8 mouse cellular contexts compared by ENCODE assay signal in the genomic region with DNA sequence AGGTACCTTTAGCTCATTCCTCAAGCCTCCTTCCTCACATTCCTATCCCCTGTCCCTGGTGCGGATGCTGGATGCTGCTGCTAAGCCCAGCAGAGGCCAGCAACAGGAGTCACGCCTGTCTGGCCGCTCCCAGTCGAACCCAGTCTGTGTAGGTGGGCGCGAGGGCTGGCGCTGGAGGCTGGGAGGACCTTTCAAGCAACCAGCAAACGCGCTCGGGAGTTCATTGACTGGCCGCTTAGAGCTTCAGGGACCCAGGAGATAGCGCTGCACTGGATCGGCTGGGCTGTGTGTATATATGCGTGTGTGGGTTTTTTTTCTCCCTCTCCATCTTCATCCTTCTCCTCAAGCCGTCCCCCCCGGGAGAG. TPM values are rescaled to one million over a fixed set of nuclear protein-coding genes. Genes with fewer than 3 reads are reported as not detected.
DNase-seq lines count a peak whose midpoint lies in the region; TF ChIP-seq lines count a peak whose summit lies in the region.

No protein-coding gene starts in this region.

- TF ChIP-seq POLR2A in olfactory bulb, adult 2 months (IDR thresholded peaks at IDR 0.05; ENCODE audit: insufficient read depth, low read depth, low read length), result no peak

- H3K27ac ChIP-seq in olfactory bulb, adult 2 months (ENCODE audit: insufficient read depth, low read depth, low read length), result 0 out of 2 replicates have a peak overlapping the region, but pooled peaks have one; percentile 10

- under 1% methylated on average over 16 of the region's 16 CpGs for WGBS in olfactory bulb, adult 2 months

- TF ChIP-seq CTCF in olfactory bulb, adult 2 months (IDR thresholded peaks at IDR 0.05; ENCODE audit: insufficient read depth, low read depth, low read length), result no peak

- H3K4me1 ChIP-seq in olfactory bulb, adult 2 months (ENCODE audit: control insufficient read depth, insufficient read depth, low read length), result peaks cover 7% of the 10 kb centered on the region; the same call in 1 of the 2 replicates

- DNase-seq in gastrocnemius, postnatal 14 days, result peak; percentile 17
- DNase-seq in gastrocnemius, adult 18-20 months (ENCODE audit: low spot score), result no peak
- DNase-seq in R1 (ENCODE audit: low read depth, low spot score), result peak; percentile 34
- DNase-seq in frontal cortex, postnatal 25 days (ENCODE audit: low spot score in 2 of 2), result peak; percentile 13 to 26
- peak; percentile 58 to 63 for DNase-seq in left cerebral cortex, postnatal 25 days (ENCODE audit: low spot score in 2 of 2)
- DNase-seq in B cell, adult 2 months, result no peak
- no peak for DNase-seq in testis, postnatal 10 days (ENCODE audit: low spot score)

- intact Hi-C loops in gastrocnemius, postnatal 14 days (cut with DNase I; ENCODE audit: low total_unique reads), result no loop called here
- intact Hi-C loops in left cerebral cortex, postnatal 25 days (cut with DNase I), result loop anchor here (5.0 kb wide), 2 partner anchors 190 to 270 kb away; a partner anchor contains a TSS

- peak overlapping the region; percentile 58 for H3K4me3 ChIP-seq in olfactory bulb, adult 2 months (ENCODE audit: insufficient read depth, low read depth, low read length)

RNA-seq across cellular contexts. Expression of a gene that starts 1.2 kb away (rescaled TPM):
- 1 to 10 TPM in 1 of 2 experiments, under 1 TPM in 1; 0.97 to 1.2 TPM for total RNA-seq in gastrocnemius, postnatal 14 days (2021)
- under 1 TPM; 0.24 to 0.32 TPM for total RNA-seq in gastrocnemius, adult 18-20 months (2021)
- total RNA-seq in left cerebral cortex, postnatal 25 days (2021), result 100 to 1,000 TPM; 137 to 159 TPM
- polyA plus RNA-seq in olfactory bulb, adult 2 months (2012; ENCODE audit: insufficient read depth, insufficient read length, low replicate concordance, missing spikeins), result not detected in 2 replicates

RNA-seq across cellular contexts. Expression of a gene that starts 46.9 kb away (rescaled TPM):
- 10 to 100 TPM; 20.8 to 27.7 TPM for total RNA-seq in gastrocnemius, postnatal 14 days (2021)
- total RNA-seq in gastrocnemius, adult 18-20 months (2021), result 10 to 100 TPM; 21.0 to 22.4 TPM
- total RNA-seq in left cerebral cortex, postnatal 25 days (2021), result 10 to 100 TPM; 47.4 to 48.1 TPM
- not detected in 2 replicates for polyA plus RNA-seq in olfactory bulb, adult 2 months (2012; ENCODE audit: insufficient read depth, insufficient read length, low replicate concordance, missing spikeins)

Comparison
In these comparisons a context has a peak if more than half of its experiments do, and no peak if none do; other contexts are left out.
1. DNase-seq: peak in gastrocnemius, postnatal 14 days (single experiment), R1 (single experiment), frontal cortex, postnatal 25 days (2 of 2) and left cerebral cortex, postnatal 25 days (2 of 2); none in gastrocnemius, adult 18-20 months (single experiment), B cell, adult 2 months (0 of 2) and testis, postnatal 10 days (single experiment).
2. RNA of a gene that starts 1.2 kb away (total RNA-seq): 137 to 159 TPM in left cerebral cortex, postnatal 25 days; 0.97 to 1.2 TPM in gastrocnemius, postnatal 14 days and 0.24 to 0.32 TPM in gastrocnemius, adult 18-20 months; every median in the first group is over 10 times any median in the second.